Mouse (Mus musculus): ENCODE data around the gene Clybl. TPM values are rescaled to one million over a fixed set of nuclear protein-coding genes. Genes with fewer than 3 reads are reported as not detected.

Clybl gene
- polyA plus RNA-seq, 1 experiment from 2014 or later, result 19.9 TPM

GRCm38 (mm10) chr14:122280309-122281071 is 99.0 kb downstream of the Clybl start:
- Histone ChIP-seq H3K27me3 (peaks cover 54% of the 10 kb centered on the region), H3K9me3 (no peaks in the 10 kb centered on the region), H3K9ac (no peak overlapping the region), H3K4me2 (0 out of 2 replicates have a peak overlapping the region, but pooled peaks have one; percentile 3), H3K4me1 (0 out of 2 replicates have a peak, but pooled peaks cover 8% of the 10 kb centered on the region), H3K4me3 (no peak overlapping the region), H3K27ac (no peak overlapping the region), H3K36me3 (no peaks in the 10 kb centered on the region)
- ATAC-seq (ENCODE audit: insufficient number of reproducible peaks, insufficient read depth, low FRiP score, low TSS enrichment, low read depth), result no peak
- 25% methylated on average over 21 of the region's 21 CpGs for WGBS

GRCm38 (mm10) chr14:122281072-122281634 is 99.6 kb downstream of the Clybl start:
- no peak for ATAC-seq (ENCODE audit: insufficient number of reproducible peaks, insufficient read depth, low FRiP score, low TSS enrichment, low read depth)
- Histone ChIP-seq H3K4me2 (no peak overlapping the region), H3K9me3 (no peaks in the 10 kb centered on the region), H3K27ac (no peak overlapping the region), H3K4me3 (no peak overlapping the region), H3K9ac (no peak overlapping the region), H3K27me3 (peaks cover 54% of the 10 kb centered on the region), H3K4me1 (0 out of 2 replicates have a peak, but pooled peaks cover 8% of the 10 kb centered on the region), H3K36me3 (no peaks in the 10 kb centered on the region)
- 37% methylated on average over 9 of the region's 9 CpGs for WGBS

- 92% methylated on average over 5 of the region's 5 CpGs for WGBS
- no peak overlapping the region for H3K27ac ChIP-seq
- H3K4me1 ChIP-seq, result 0 out of 2 replicates have a peak, but pooled peaks cover 12% of the 10 kb centered on the region
- no peaks in the 10 kb centered on the region for H3K9me3 ChIP-seq
- H3K4me3 ChIP-seq, result no peak overlapping the region
- H3K36me3 ChIP-seq, result no peaks in the 10 kb centered on the region
- no peak for ATAC-seq (ENCODE audit: insufficient number of reproducible peaks, insufficient read depth, low FRiP score, low TSS enrichment, low read depth)
- H3K27me3 ChIP-seq, result peaks cover 41% of the 10 kb centered on the region
- H3K9ac ChIP-seq, result no peak overlapping the region
- no peak overlapping the region for H3K4me2 ChIP-seq
Measured at GRCm38 (mm10) chr14:122283959-122284358, 102.5 kb downstream of the Clybl start.

- Histone ChIP-seq H3K9me3 (no peaks in the 10 kb centered on the region), H3K4me1 (peaks cover 9% of the 10 kb centered on the region; the same call in 1 of the 2 replicates), H3K27ac (no peak overlapping the region), H3K9ac (no peak overlapping the region), H3K27me3 (peaks cover 6% of the 10 kb centered on the region; the same call in 1 of the 2 replicates), H3K4me3 (no peak overlapping the region), H3K4me2 (no peak overlapping the region), H3K36me3 (no peaks in the 10 kb centered on the region)
- 15% methylated on average over 4 of the region's 4 CpGs for WGBS
- no peak for ATAC-seq (ENCODE audit: insufficient number of reproducible peaks, insufficient read depth, low FRiP score, low TSS enrichment, low read depth)
Measured at GRCm38 (mm10) chr14:122296399-122296798, 114.9 kb downstream of the Clybl start.

GRCm38 (mm10) chr14:122296864-122297263 is 115.4 kb downstream of the Clybl start:
- no peak for ATAC-seq (ENCODE audit: insufficient number of reproducible peaks, insufficient read depth, low FRiP score, low TSS enrichment, low read depth)
- Histone ChIP-seq H3K27ac (no peak overlapping the region), H3K9me3 (no peaks in the 10 kb centered on the region), H3K4me2 (no peak overlapping the region), H3K4me3 (no peak overlapping the region), H3K9ac (no peak overlapping the region), H3K4me1 (peaks cover 7% of the 10 kb centered on the region; the same call in 1 of the 2 replicates), H3K36me3 (no peaks in the 10 kb centered on the region), H3K27me3 (peaks cover 6% of the 10 kb centered on the region; the same call in 1 of the 2 replicates)
- 9% methylated on average over 2 of the region's 2 CpGs for whole genome bisulfite sequencing

- peaks cover 6% of the 10 kb centered on the region; the same call in 1 of the 2 replicates for H3K27me3 ChIP-seq
- H3K4me1 ChIP-seq, result peaks cover 7% of the 10 kb centered on the region; the same call in 1 of the 2 replicates
- no peak overlapping the region for H3K4me2 ChIP-seq
- H3K36me3 ChIP-seq, result no peaks in the 10 kb centered on the region
- no peak for ATAC-seq (ENCODE audit: insufficient number of reproducible peaks, insufficient read depth, low FRiP score, low TSS enrichment, low read depth)
- 21% methylated on average over 11 of the region's 11 CpGs for WGBS
- no peak overlapping the region for H3K4me3 ChIP-seq
- H3K9ac ChIP-seq, result no peak overlapping the region
- H3K9me3 ChIP-seq, result no peaks in the 10 kb centered on the region
- no peak overlapping the region for H3K27ac ChIP-seq
Measured at GRCm38 (mm10) chr14:122297386-122298109, 116.0 kb downstream of the Clybl start.

GRCm38 (mm10) chr14:122300261-122300660 is 118.8 kb downstream of the Clybl start:
- H3K4me2 ChIP-seq, result no peak overlapping the region
- no peak for ATAC-seq (ENCODE audit: insufficient number of reproducible peaks, insufficient read depth, low FRiP score, low TSS enrichment, low read depth)
- H3K9me3 ChIP-seq, result no peaks in the 10 kb centered on the region

GRCm38 (mm10) chr14:122303821-122304220 is 122.3 kb downstream of the Clybl start:
- H3K27ac ChIP-seq, result no peak overlapping the region
- H3K4me3 ChIP-seq, result no peak overlapping the region
- 52% methylated on average over 1 of the region's 1 CpGs for WGBS
- H3K9me3 ChIP-seq, result no peaks in the 10 kb centered on the region
- H3K4me2 ChIP-seq, result no peak overlapping the region
- ATAC-seq (ENCODE audit: insufficient number of reproducible peaks, insufficient read depth, low FRiP score, low TSS enrichment, low read depth), result no peak
- peaks cover 3% of the 10 kb centered on the region; the same call in 1 of the 2 replicates for H3K27me3 ChIP-seq
- no peak overlapping the region for H3K9ac ChIP-seq
- 0 out of 2 replicates have a peak, but pooled peaks cover 2% of the 10 kb centered on the region for H3K4me1 ChIP-seq
- no peaks in the 10 kb centered on the region for H3K36me3 ChIP-seq

More at GRCm38 (mm10) chr14:122300261-122300660, 118.8 kb downstream of the Clybl start:
- Histone ChIP-seq H3K4me1 (peaks cover 7% of the 10 kb centered on the region; the same call in 1 of the 2 replicates), H3K27me3 (peaks cover 6% of the 10 kb centered on the region; the same call in 1 of the 2 replicates), H3K27ac (no peak overlapping the region), H3K36me3 (no peaks in the 10 kb centered on the region), H3K4me3 (no peak overlapping the region), H3K9ac (no peak overlapping the region)
- WGBS, result 58% methylated on average over 11 of the region's 11 CpGs

GRCm38 (mm10) chr14:122305132-122305531 is 123.6 kb downstream of the Clybl start:
- Histone ChIP-seq H3K27ac (no peak overlapping the region), H3K36me3 (no peaks in the 10 kb centered on the region), H3K4me3 (no peak overlapping the region), H3K4me1 (no peaks in the 10 kb centered on the region), H3K4me2 (no peak overlapping the region), H3K9me3 (no peaks in the 10 kb centered on the region), H3K27me3 (no peaks in the 10 kb centered on the region), H3K9ac (no peak overlapping the region)
- no peak for ATAC-seq (ENCODE audit: insufficient number of reproducible peaks, insufficient read depth, low FRiP score, low TSS enrichment, low read depth)
- WGBS, result 73% methylated on average over 8 of the region's 8 CpGs

- H3K4me2 ChIP-seq, result no peak overlapping the region
- H3K4me1 ChIP-seq, result no peaks in the 10 kb centered on the region
- no peak overlapping the region for H3K4me3 ChIP-seq
- ATAC-seq (ENCODE audit: insufficient number of reproducible peaks, insufficient read depth, low FRiP score, low TSS enrichment, low read depth), result no peak
- WGBS, result 95% methylated on average over 6 of the region's 6 CpGs
- no peaks in the 10 kb centered on the region for H3K36me3 ChIP-seq
- no peak overlapping the region for H3K9ac ChIP-seq
- H3K9me3 ChIP-seq, result peaks cover 4% of the 10 kb centered on the region; the same call in 1 of the 2 replicates
- no peaks in the 10 kb centered on the region for H3K27me3 ChIP-seq
- no peak overlapping the region for H3K27ac ChIP-seq
Measured at GRCm38 (mm10) chr14:122312415-122312814, 130.9 kb downstream of the Clybl start.

- Histone ChIP-seq H3K4me3 (no peak overlapping the region), H3K9me3 (peaks cover 4% of the 10 kb centered on the region; the same call in 1 of the 2 replicates), H3K27ac (no peak overlapping the region), H3K4me1 (no peaks in the 10 kb centered on the region), H3K9ac (no peak overlapping the region), H3K36me3 (no peaks in the 10 kb centered on the region), H3K4me2 (no peak overlapping the region), H3K27me3 (no peaks in the 10 kb centered on the region)
- ATAC-seq (ENCODE audit: insufficient number of reproducible peaks, insufficient read depth, low FRiP score, low TSS enrichment, low read depth), result no peak
- 93% methylated on average over 4 of the region's 4 CpGs for WGBS
Measured at GRCm38 (mm10) chr14:122313328-122313727, 131.8 kb downstream of the Clybl start.
